Mouse (Mus musculus) urinary bladder, postnatal 14 days (tissue): Measurements from ENCODE around the gene Zmynd11.
A peak's percentile ranks its signal among the peaks of the same experiment; 100 is the strongest.
"Not testable (repeated sequence)": the region's sequence is repeated elsewhere in the genome, so short reads cannot be mapped to it uniquely, and the experiment has no call there.

Experiments
- DNase-seq: peaks from one replicate; pipeline ENCODE4 v3.0.0; 2021; ENCODE audit warnings: low spot score

Zmynd11 gene

GRCm38 (mm10) chr13:9764646-9765536, at the start of gene Zmynd11:
Zmynd11 (minus strand) TSS chr13:9765330.
- peak; percentile 18 for DNase-seq

- DNase-seq: no peak
Observed at GRCm38 (mm10) chr13:9795889-9796631, 30.9 kb upstream of the Zmynd11 start.

- no peak for DNase-seq
Observed at GRCm38 (mm10) chr13:9786050-9786449, 20.9 kb upstream of the Zmynd11 start.

- no peak for DNase-seq
Observed at GRCm38 (mm10) chr13:9783717-9784116, 18.6 kb upstream of the Zmynd11 start.

- DNase-seq: no peak
Observed at GRCm38 (mm10) chr13:9775901-9776300, 10.8 kb upstream of the Zmynd11 start.

- no peak for DNase-seq
Observed at GRCm38 (mm10) chr13:9774077-9774476, 8.9 kb upstream of the Zmynd11 start.

GRCm38 (mm10) chr13:9767279-9767678, 2.1 kb upstream of the Zmynd11 start:
- no peak for DNase-seq

- DNase-seq: no peak
Observed at GRCm38 (mm10) chr13:9766497-9766896, 1.4 kb upstream of the Zmynd11 start.

- DNase-seq: no peak
Observed at GRCm38 (mm10) chr13:9765537-9765851, 364 bp upstream of the Zmynd11 start.

- DNase-seq: peak; percentile 66
Observed at GRCm38 (mm10) chr13:9763828-9764645, 1.1 kb downstream of the Zmynd11 start.

GRCm38 (mm10) chr13:9763100-9763827, 1.9 kb downstream of the Zmynd11 start:
- DNase-seq: no peak

- DNase-seq: no peak
Observed at GRCm38 (mm10) chr13:9760057-9760456, 5.1 kb downstream of the Zmynd11 start.

- no peak for DNase-seq
Observed at GRCm38 (mm10) chr13:9757842-9758491, 7.2 kb downstream of the Zmynd11 start.

- DNase-seq: no peak
Observed at GRCm38 (mm10) chr13:9753706-9754105, 11.4 kb downstream of the Zmynd11 start.

GRCm38 (mm10) chr13:9750320-9750719, 14.8 kb downstream of the Zmynd11 start:
- no peak for DNase-seq

- no peak for DNase-seq
Observed at GRCm38 (mm10) chr13:9749796-9750195, 15.3 kb downstream of the Zmynd11 start.

- no peak for DNase-seq
Observed at GRCm38 (mm10) chr13:9738190-9738589, 26.9 kb downstream of the Zmynd11 start.

GRCm38 (mm10) chr13:9737024-9737423, 28.1 kb downstream of the Zmynd11 start:
- no peak for DNase-seq

- not testable (repeated sequence) for DNase-seq
Observed at GRCm38 (mm10) chr13:9732262-9732661, 32.9 kb downstream of the Zmynd11 start.

- no peak for DNase-seq
Observed at GRCm38 (mm10) chr13:9729073-9729472, 36.1 kb downstream of the Zmynd11 start.

- no peak for DNase-seq
Observed at GRCm38 (mm10) chr13:9715224-9715623, 49.9 kb downstream of the Zmynd11 start.
